Mouse (Mus musculus) small intestine, adult 2 months (tissue): ENCODE measurements at regions not wholly inside any gene's neighbourhood (a gene's known extent, or its start where the extent isn't known, plus 50 kb on each side); places are given as distances from the start of the nearest gene placed in this dataset.

Experiments
- H3K27ac ChIP-seq: fragments of 200-500 bp; 2 replicates; pipeline ENCODE4 v1.5.1; 2012; ENCODE audit warnings: low read depth, low read length, control low read depth, inconsistent platforms; ENCODE audit not compliant: insufficient read depth
- H3K27me3 ChIP-seq: fragments of 200-500 bp; 2 replicates; pipeline ENCODE4 v1.6.1; 2012; ENCODE audit warnings: mild to moderate bottlenecking, moderate library complexity, low read length, inconsistent platforms; ENCODE audit not compliant: control insufficient read depth, insufficient read depth
- H3K36me3 ChIP-seq: fragments of 200-500 bp; 2 replicates; pipeline ENCODE4 v1.6.1; 2012; ENCODE audit warnings: mild to moderate bottlenecking, low read length, control low read depth, inconsistent platforms; ENCODE audit not compliant: control insufficient read depth, insufficient read depth
- H3K4me1 ChIP-seq: fragments of 200-500 bp; 2 replicates; pipeline ENCODE4 v1.6.1; 2012; ENCODE audit warnings: low read length, inconsistent platforms, mixed read lengths; ENCODE audit not compliant: control insufficient read depth, insufficient read depth, insufficient read length
- H3K4me3 ChIP-seq: fragments of 200-500 bp; 2 replicates; pipeline ENCODE4 v1.5.1; 2012; ENCODE audit warnings: low read depth, mild to moderate bottlenecking, control low read depth, inconsistent platforms, low read length, moderate library complexity
- CTCF ChIP-seq: fragments of 200-500 bp; IDR thresholded peaks from 2 replicates; pipeline ENCODE4 v1.5.1; 2012; ENCODE audit warnings: low read depth, mild to moderate bottlenecking, control low read depth, inconsistent platforms, low read length, moderate library complexity, mixed read lengths; ENCODE audit not compliant: insufficient replicate concordance, insufficient read length; ENCODE audit errors: extremely low read depth
- POLR2A ChIP-seq: fragments of 200-500 bp; IDR thresholded peaks from 2 replicates; pipeline ENCODE4 v1.6.1; 2012; ENCODE audit warnings: low read depth, mild to moderate bottlenecking, control low read depth, inconsistent platforms, low read length, moderate library complexity
- WGBS: fragments of 180-500 bp; shearing (Covaris S2); methylation state at CpG from one replicate; pipeline ENCODE4 v1.1.7; 2018; 5-methylcytosine and 5-hydroxymethylcytosine counted together

GRCm38 (mm10) chr3:137782836-137783235 is 81.5 kb upstream of the H2afz start:
- 0 out of 2 replicates have a peak, but pooled peaks cover 5% of the 10 kb centered on the region for H3K27me3 ChIP-seq
- no peak for TF ChIP-seq CTCF
- no peak for TF ChIP-seq POLR2A
- H3K36me3 ChIP-seq: no peaks in the 10 kb centered on the region
- no peak overlapping the region for H3K27ac ChIP-seq
- WGBS: 63% methylated on average over 5 of the region's 5 CpGs
- H3K4me1 ChIP-seq: no peaks in the 10 kb centered on the region
- H3K4me3 ChIP-seq: no peak overlapping the region

GRCm38 (mm10) chr3:137783937-137784911 is 80.1 kb upstream of the H2afz start:
- 59% methylated on average over 7 of the region's 7 CpGs for WGBS
- no peak for TF ChIP-seq POLR2A
- TF ChIP-seq CTCF: no peak
- Histone ChIP-seq H3K27ac (no peak overlapping the region), H3K4me1 (no peaks in the 10 kb centered on the region), H3K4me3 (no peak overlapping the region), H3K27me3 (0 out of 2 replicates have a peak, but pooled peaks cover 5% of the 10 kb centered on the region), H3K36me3 (no peaks in the 10 kb centered on the region)

- Histone ChIP-seq H3K27ac (no peak overlapping the region), H3K27me3 (0 out of 2 replicates have a peak, but pooled peaks cover under 1% of the 10 kb centered on the region), H3K36me3 (no peaks in the 10 kb centered on the region), H3K4me1 (no peaks in the 10 kb centered on the region), H3K4me3 (no peak overlapping the region)
- no peak for TF ChIP-seq POLR2A
- 74% methylated on average over 7 of the region's 7 CpGs for WGBS
Measured at GRCm38 (mm10) chr3:137785224-137785623, 79.1 kb upstream of the H2afz start.

DNA sequence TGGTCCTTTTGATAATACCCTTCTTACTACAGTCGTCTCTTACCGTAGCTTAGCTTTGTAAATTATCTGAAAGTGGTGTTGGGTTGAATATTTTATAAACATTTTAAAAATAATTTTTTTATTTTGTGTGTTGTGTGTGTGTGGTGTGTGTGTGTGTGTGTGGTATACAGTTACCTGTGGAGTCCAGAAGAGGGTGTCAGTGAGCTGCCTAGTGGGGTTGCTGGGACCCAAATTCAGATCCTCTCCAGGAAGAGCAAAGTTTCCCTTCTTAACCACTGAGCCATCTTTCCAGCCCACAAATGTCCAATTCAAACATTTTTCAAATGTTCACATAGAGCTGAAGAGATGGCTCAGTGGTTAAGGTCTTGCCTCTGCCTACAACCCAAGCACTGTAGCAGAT is 78.4 kb upstream of the H2afz start:
- H3K27me3 ChIP-seq: no peaks in the 10 kb centered on the region
- H3K4me1 ChIP-seq: no peaks in the 10 kb centered on the region
- 79% methylated on average over 2 of the region's 2 CpGs for WGBS
- H3K27ac ChIP-seq: no peak overlapping the region
- no peaks in the 10 kb centered on the region for H3K36me3 ChIP-seq
- no peak for TF ChIP-seq CTCF
- no peak for TF ChIP-seq POLR2A
- no peak overlapping the region for H3K4me3 ChIP-seq

DNA sequence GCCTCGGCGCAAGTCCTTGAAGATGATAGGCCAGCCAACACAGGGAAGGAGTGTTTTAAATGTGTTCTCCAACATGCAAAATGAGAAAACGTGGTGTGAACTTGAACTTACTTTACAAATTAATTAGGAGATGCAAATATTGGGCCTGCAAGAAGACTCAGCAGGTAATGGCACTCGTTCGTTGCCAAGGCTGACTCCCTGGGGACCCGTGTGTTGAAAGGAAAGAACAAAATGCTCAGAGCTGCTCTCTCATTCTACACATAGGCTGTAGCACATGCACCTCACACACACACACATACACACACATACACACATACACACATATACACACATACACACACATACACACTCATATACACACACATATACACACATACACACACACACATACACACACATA is 74.6 kb upstream of the H2afz start:
- WGBS: 78% methylated on average over 6 of the region's 6 CpGs
- Histone ChIP-seq H3K4me3 (no peak overlapping the region), H3K27ac (no peak overlapping the region), H3K4me1 (no peaks in the 10 kb centered on the region), H3K27me3 (no peaks in the 10 kb centered on the region), H3K36me3 (no peaks in the 10 kb centered on the region)
- TF ChIP-seq POLR2A (no peak), CTCF (no peak)

- TF ChIP-seq POLR2A (no peak), CTCF (no peak)
- no peak overlapping the region for H3K4me3 ChIP-seq
Measured at GRCm38 (mm10) chr3:137790340-137790739, 73.9 kb upstream of the H2afz start.

GRCm38 (mm10) chr3:137795754-137796315 is 68.5 kb upstream of the H2afz start:
- TF ChIP-seq CTCF (no peak), POLR2A (no peak)
- H3K4me1 ChIP-seq: no peaks in the 10 kb centered on the region
- no peaks in the 10 kb centered on the region for H3K27me3 ChIP-seq
- no peak overlapping the region for H3K4me3 ChIP-seq
- no peaks in the 10 kb centered on the region for H3K36me3 ChIP-seq
- H3K27ac ChIP-seq: no peak overlapping the region
- WGBS: 82% methylated on average over 7 of the region's 7 CpGs

More at GRCm38 (mm10) chr3:137790340-137790739, 73.9 kb upstream of the H2afz start:
- Histone ChIP-seq H3K27ac (no peak overlapping the region), H3K4me1 (no peaks in the 10 kb centered on the region), H3K27me3 (no peaks in the 10 kb centered on the region), H3K36me3 (no peaks in the 10 kb centered on the region)
- WGBS: 86% methylated on average over 7 of the region's 7 CpGs
